Mouse (Mus musculus) myocyte (in vitro differentiated cells): ENCODE results near the gene Bnipl. TPM values are rescaled to one million over a fixed set of nuclear protein-coding genes. Genes with fewer than 3 reads are reported as not detected.

Experiments used
- H3K27me3 ChIP-seq: one replicate; pipeline ENCODE4 v1.6.1; 2011; ENCODE audit not compliant: control insufficient read depth, insufficient read depth, insufficient read length
- H3K36me3 ChIP-seq: one replicate; pipeline ENCODE4 v1.6.1; 2011; ENCODE audit not compliant: control insufficient read depth, insufficient read depth
- H3K4me2 ChIP-seq: one replicate; pipeline ENCODE4 v1.6.1; 2011; ENCODE audit warnings: low read depth, control low read depth
- H3K4me3 ChIP-seq: one replicate; pipeline ENCODE4 v1.5.1; 2011; ENCODE audit warnings: mild to moderate bottlenecking, control low read depth, moderate library complexity
- H3K79me2 ChIP-seq: one replicate; pipeline ENCODE4 v1.6.1; 2011; ENCODE audit not compliant: control insufficient read depth, insufficient read depth
- H3ac ChIP-seq: one replicate; pipeline ENCODE4 v1.6.1; 2011; ENCODE audit not compliant: control insufficient read depth, insufficient read length
- CEBPB ChIP-seq: IDR thresholded peaks from 2 replicates; pipeline ENCODE4 v1.6.1; 2011; ENCODE audit warnings: mild to moderate bottlenecking, moderate library complexity; ENCODE audit not compliant: poor library complexity, insufficient read depth, severe bottlenecking
- E2F4 ChIP-seq: IDR thresholded peaks from one replicate; pipeline ENCODE4 v1.6.1; 2011; ENCODE audit warnings: mild to moderate bottlenecking, control low read depth, moderate library complexity; ENCODE audit not compliant: insufficient read depth
- MAX ChIP-seq: IDR thresholded peaks from one replicate; pipeline ENCODE4 v1.6.1; 2011; ENCODE audit warnings: low read depth, mild to moderate bottlenecking, control low read depth
- MYOD1 ChIP-seq, 3 experiments: IDR thresholded peaks; one replicate each; pipeline ENCODE4 v1.6.1; 2011; ENCODE audit warnings: control low read depth in 2 of 3, low read depth in 2 of 3, mild to moderate bottlenecking in 2 of 3, moderate library complexity in 1 of 3; ENCODE audit not compliant: insufficient read length in 2 of 3, control insufficient read depth in 1 of 3
- MYOG ChIP-seq, 3 experiments: IDR thresholded peaks; one replicate each; pipeline ENCODE4 v1.6.1; 2011; ENCODE audit warnings: control low read depth in 2 of 3, low read depth in 2 of 3, mild to moderate bottlenecking in 2 of 3; ENCODE audit not compliant: insufficient read length in 2 of 3, control insufficient read depth in 1 of 3, insufficient read depth in 1 of 3
- POLR2A ChIP-seq: IDR thresholded peaks from one replicate; pipeline ENCODE4 v1.6.1; 2011; ENCODE audit warnings: low read depth, mild to moderate bottlenecking, control low read depth, moderate library complexity; ENCODE audit not compliant: insufficient read length
- POLR2AphosphoS2 ChIP-seq: IDR thresholded peaks from one replicate; pipeline ENCODE4 v1.6.1; 2011; ENCODE audit warnings: low read depth, control low read depth; ENCODE audit not compliant: insufficient read length
- REST ChIP-seq: IDR thresholded peaks from one replicate; pipeline ENCODE4 v1.6.1; 2011; ENCODE audit warnings: mild to moderate bottlenecking, control low read depth, moderate library complexity; ENCODE audit not compliant: insufficient read depth, insufficient read length
- SRF ChIP-seq: IDR thresholded peaks from one replicate; pipeline ENCODE4 v1.6.1; 2011; ENCODE audit warnings: low read depth; ENCODE audit not compliant: control insufficient read depth, insufficient read length
- TCF12 ChIP-seq: IDR thresholded peaks from one replicate; pipeline ENCODE4 v1.6.1; 2011; ENCODE audit warnings: mild to moderate bottlenecking, control low read depth; ENCODE audit not compliant: poor library complexity, insufficient read depth, severe bottlenecking
- TCF3 ChIP-seq: IDR thresholded peaks from one replicate; pipeline ENCODE4 v1.6.1; 2011; ENCODE audit warnings: low read depth, control low read depth; ENCODE audit not compliant: insufficient read length
- USF1 ChIP-seq: IDR thresholded peaks from one replicate; pipeline ENCODE4 v1.6.1; 2011; ENCODE audit warnings: low read depth, mild to moderate bottlenecking, control low read depth, moderate library complexity
- polyA plus RNA-seq: library from polyadenylated mRNA; unstranded; fragments of >200 nt; fragmentation: generic; extraction: Trizol; gene quantifications from one replicate; pipeline ENCODE4 v1.2.1, GENCODE M21; 2012; ENCODE audit warnings: missing spikeins

Gene Bnipl
- polyA plus RNA-seq, 1 experiment: 0.31 TPM

GRCm38 (mm10) chr3:95229781-95230494, 21.1 kb downstream of the Bnipl start:
- peak; percentile 55 for TF ChIP-seq POLR2A
- TF ChIP-seq POLR2AphosphoS2: peak; percentile 2
- peak in 2 of 3 experiments; percentile 52 to 55 for TF ChIP-seq MYOG (IDR thresholded peaks at IDR 0.05; ENCODE audit: control insufficient read depth in 1 of 3, insufficient read depth in 1 of 3, insufficient read length in 2 of 3, low read depth in 2 of 3)
- TF ChIP-seq MYOD1 (IDR thresholded peaks at IDR 0.05; ENCODE audit: control insufficient read depth in 1 of 3, insufficient read length in 2 of 3, low read depth in 2 of 3): peak in 2 of 3 experiments; percentile 54 to 58
- no peak for TF ChIP-seq CEBPB
- peaks cover 25% of the 10 kb centered on the region for H3K36me3 ChIP-seq
- H3K4me2 ChIP-seq: peak overlapping the region; percentile 95
- no peaks in the 10 kb centered on the region for H3K27me3 ChIP-seq
- peaks cover 81% of the 10 kb centered on the region for H3K79me2 ChIP-seq
- H3ac ChIP-seq: peak overlapping the region; percentile 75
- peak overlapping the region; percentile 94 for H3K4me3 ChIP-seq

- Histone ChIP-seq H3K27me3 (no peaks in the 10 kb centered on the region), H3K36me3 (peaks cover 23% of the 10 kb centered on the region), H3ac (peak overlapping the region; percentile 75), H3K79me2 (peaks cover 89% of the 10 kb centered on the region), H3K4me2 (peak overlapping the region; percentile 95), H3K4me3 (peak overlapping the region; percentile 94)
- TF ChIP-seq MYOG (IDR thresholded peaks at IDR 0.05; ENCODE audit: control insufficient read depth in 1 of 3, insufficient read depth in 1 of 3, insufficient read length in 2 of 3, low read depth in 2 of 3): peak in 1 of 3 experiments; percentile 22
- TF ChIP-seq MYOD1 (IDR thresholded peaks at IDR 0.05; ENCODE audit: control insufficient read depth in 1 of 3, insufficient read length in 2 of 3, low read depth in 2 of 3): peak in 1 of 3 experiments; percentile 23
- no peak for TF ChIP-seq REST
- TF ChIP-seq POLR2A: peak; percentile 10
- TF ChIP-seq CEBPB: no peak
- TF ChIP-seq POLR2AphosphoS2: peak; percentile 14
Measured at GRCm38 (mm10) chr3:95228894-95229780, 21.9 kb downstream of the Bnipl start.

GRCm38 (mm10) chr3:95228148-95228893, 22.7 kb downstream of the Bnipl start, which contains the start of gene Cdc42se1:
Cdc42se1 (plus strand) TSS chr3:95228732.
- Histone ChIP-seq H3ac (peak within 1 kb of the TSS; percentile 75), H3K27me3 (no peaks in the 10 kb centered on the region), H3K79me2 (peaks cover 88% of the 10 kb centered on the region), H3K36me3 (peaks cover 18% of the 10 kb centered on the region), H3K4me3 (peak within 1 kb of the TSS; percentile 94), H3K4me2 (peak within 1 kb of the TSS; percentile 95)
- TF ChIP-seq MYOD1 (IDR thresholded peaks at IDR 0.05; ENCODE audit: control insufficient read depth in 1 of 3, insufficient read length in 2 of 3, low read depth in 2 of 3) (peak in 1 of 3 experiments; percentile 34), POLR2A (peak; percentile 86), TCF3 (no peak), MAX (no peak), TCF12 (no peak), CEBPB (peak; percentile 79), POLR2AphosphoS2 (peak; percentile 93), USF1 (no peak), MYOG (IDR thresholded peaks at IDR 0.05; ENCODE audit: control insufficient read depth in 1 of 3, insufficient read depth in 1 of 3, insufficient read length in 2 of 3, low read depth in 2 of 3) (peak in 2 of 3 experiments; percentile 8 to 44)

GRCm38 (mm10) chr3:95227214-95227613, 23.8 kb downstream of the Bnipl start:
- no peak for TF ChIP-seq POLR2AphosphoS2
- TF ChIP-seq TCF3: no peak
- no peak for TF ChIP-seq E2F4
- no peak for TF ChIP-seq POLR2A
- TF ChIP-seq MAX: no peak
- TF ChIP-seq SRF: no peak
- no peak for TF ChIP-seq MYOD1 (IDR thresholded peaks at IDR 0.05; ENCODE audit: control insufficient read depth in 1 of 3, insufficient read length in 2 of 3, low read depth in 2 of 3)
- no peak for TF ChIP-seq USF1
- no peak for TF ChIP-seq REST
- no peak for TF ChIP-seq CEBPB
- no peak for TF ChIP-seq MYOG (IDR thresholded peaks at IDR 0.05; ENCODE audit: control insufficient read depth in 1 of 3, insufficient read depth in 1 of 3, insufficient read length in 2 of 3, low read depth in 2 of 3)
- no peak for TF ChIP-seq TCF12
- Histone ChIP-seq H3K36me3 (peaks cover 12% of the 10 kb centered on the region), H3K4me3 (peak overlapping the region; percentile 94), H3K4me2 (peak overlapping the region; percentile 92), H3K27me3 (no peaks in the 10 kb centered on the region), H3K79me2 (peaks cover 77% of the 10 kb centered on the region), H3ac (no peak overlapping the region)
